Mouse (Mus musculus) kidney, embryonic 14.5 days (tissue): Measurements from ENCODE around the gene Lrsam1. TPM values are rescaled to one million over a fixed set of nuclear protein-coding genes. Genes with fewer than 3 reads are reported as not detected.

Experiments used
- ATAC-seq: fragments of 200-750 bp; cut with Nextera tagmentation; 2 replicates; pipeline ENCODE4 v1.8.0; 2017; ENCODE audit warnings: moderate number of reproducible peaks, mild to moderate bottlenecking, moderate TSS enrichment, moderate library complexity; ENCODE audit not compliant: low FRiP score, low TSS enrichment
- H3K27ac ChIP-seq: fragments of 300-500 bp; sonication (generic); 2 replicates; pipeline ENCODE4 v1.5.1; 2014; ENCODE audit warnings: low read depth, mild to moderate bottlenecking, low read length, moderate library complexity, mixed read lengths
- H3K27me3 ChIP-seq: fragments of 300-500 bp; sonication (generic); 2 replicates; pipeline ENCODE4 v1.6.1; 2014; ENCODE audit warnings: mild to moderate bottlenecking, low read length; ENCODE audit not compliant: control insufficient read depth, insufficient read depth
- H3K36me3 ChIP-seq: fragments of 300-500 bp; sonication (generic); 2 replicates; pipeline ENCODE4 v1.6.1; 2014; ENCODE audit warnings: low read length, mixed read lengths; ENCODE audit not compliant: control insufficient read depth, insufficient read depth
- H3K4me1 ChIP-seq: fragments of 300-500 bp; sonication (generic); 2 replicates; pipeline ENCODE4 v1.6.1; 2014; ENCODE audit warnings: low read length, mixed read lengths; ENCODE audit not compliant: control insufficient read depth, insufficient read depth
- H3K4me2 ChIP-seq: fragments of 300-500 bp; sonication (generic); replicated peaks from 2 replicates; pipeline ENCODE4 v1.6.1; 2014; ENCODE audit warnings: low read depth, mild to moderate bottlenecking, low read length
- H3K4me3 ChIP-seq: fragments of 300-500 bp; sonication (generic); 2 replicates; pipeline ENCODE4 v1.5.1; 2014; ENCODE audit warnings: mild to moderate bottlenecking, low read length
- H3K9ac ChIP-seq: fragments of 300-500 bp; sonication (generic); 2 replicates; pipeline ENCODE4 v1.6.1; 2014; ENCODE audit warnings: low read depth, mild to moderate bottlenecking, low read length, moderate library complexity
- H3K9me3 ChIP-seq: fragments of 300-500 bp; sonication (generic); 2 replicates; pipeline ENCODE4 v1.6.1; 2016; ENCODE audit warnings: low read length; ENCODE audit not compliant: control insufficient read depth
- WGBS: fragments of 180-500 bp; shearing (Covaris S2); extraction: QIAGEN DNeasy Blood & Tissue Kit; methylation state at CpG from one replicate; pipeline ENCODE4 v1.1.7; 2014; 5-methylcytosine and 5-hydroxymethylcytosine counted together
- polyA plus RNA-seq: library from polyadenylated mRNA; unstranded; fragments of >200 nt; fragmentation: Nextera tagmentation; extraction: Ambion mirVana; gene quantifications from 2 replicates; pipeline ENCODE4 v1.2.1, GENCODE M21; 2014

The Lrsam1 gene
- polyA plus RNA-seq, 1 experiment from 2014 or later = 8.8 TPM

- H3K27ac ChIP-seq = no peak overlapping the region
- no peak overlapping the region for H3K4me3 ChIP-seq
- peaks cover 33% of the 10 kb centered on the region for H3K4me1 ChIP-seq
- H3K4me2 ChIP-seq = no peak overlapping the region
- WGBS = 85% methylated on average over 7 of the region's 7 CpGs
- no peak for ATAC-seq
- no peaks in the 10 kb centered on the region for H3K9me3 ChIP-seq
- peaks cover 32% of the 10 kb centered on the region; the same call in 1 of the 2 replicates for H3K36me3 ChIP-seq
- no peaks in the 10 kb centered on the region for H3K27me3 ChIP-seq
- no peak overlapping the region for H3K9ac ChIP-seq
Measured at GRCm38 (mm10) chr2:32911639-32912182, 49.7 kb downstream of the Lrsam1 start.

GRCm38 (mm10) chr2:32908796-32909195, 52.6 kb downstream of the Lrsam1 start:
- ATAC-seq = no peak
- H3K36me3 ChIP-seq = peaks cover 23% of the 10 kb centered on the region; the same call in 1 of the 2 replicates
- H3K27ac ChIP-seq = peak overlapping the region; percentile 87
- peaks cover 30% of the 10 kb centered on the region for H3K4me1 ChIP-seq
- no peak overlapping the region for H3K4me2 ChIP-seq
- H3K27me3 ChIP-seq = no peaks in the 10 kb centered on the region
- H3K9me3 ChIP-seq = no peaks in the 10 kb centered on the region
- no peak overlapping the region for H3K4me3 ChIP-seq
- 46% methylated on average over 11 of the region's 11 CpGs for WGBS
- peak overlapping the region; percentile 44; the same call in 1 of the 2 replicates for H3K9ac ChIP-seq

DNA sequence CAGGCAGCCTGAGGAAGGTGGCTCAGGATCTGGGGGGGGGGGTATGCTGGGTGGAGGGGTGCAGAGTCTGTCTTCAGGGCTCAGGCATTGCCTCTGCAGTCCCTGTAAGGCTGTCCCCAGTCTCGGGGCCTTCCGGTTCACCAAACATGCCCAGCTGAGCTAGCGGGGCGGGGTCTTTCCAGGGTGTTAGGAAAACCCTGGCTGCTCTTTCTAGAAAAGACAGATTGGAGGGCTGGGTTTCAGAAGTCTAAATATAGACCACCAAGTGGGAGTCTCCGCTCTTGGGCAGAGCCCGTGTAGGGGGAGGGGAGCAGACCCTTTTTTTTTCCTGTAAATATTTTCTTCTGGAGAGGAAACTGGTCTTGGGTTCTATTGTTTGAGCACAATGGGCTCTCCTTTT, 53.1 kb downstream of the Lrsam1 start:
- H3K4me2 ChIP-seq = no peak overlapping the region
- H3K27me3 ChIP-seq = no peaks in the 10 kb centered on the region
- H3K36me3 ChIP-seq = peaks cover 23% of the 10 kb centered on the region; the same call in 1 of the 2 replicates
- H3K9me3 ChIP-seq = no peaks in the 10 kb centered on the region
- under 1% methylated on average over 6 of the region's 6 CpGs for WGBS
- peaks cover 30% of the 10 kb centered on the region for H3K4me1 ChIP-seq
- peak overlapping the region; percentile 87 for H3K27ac ChIP-seq
- no peak overlapping the region for H3K9ac ChIP-seq
- ATAC-seq = peak; percentile 73
- H3K4me3 ChIP-seq = no peak overlapping the region

DNA sequence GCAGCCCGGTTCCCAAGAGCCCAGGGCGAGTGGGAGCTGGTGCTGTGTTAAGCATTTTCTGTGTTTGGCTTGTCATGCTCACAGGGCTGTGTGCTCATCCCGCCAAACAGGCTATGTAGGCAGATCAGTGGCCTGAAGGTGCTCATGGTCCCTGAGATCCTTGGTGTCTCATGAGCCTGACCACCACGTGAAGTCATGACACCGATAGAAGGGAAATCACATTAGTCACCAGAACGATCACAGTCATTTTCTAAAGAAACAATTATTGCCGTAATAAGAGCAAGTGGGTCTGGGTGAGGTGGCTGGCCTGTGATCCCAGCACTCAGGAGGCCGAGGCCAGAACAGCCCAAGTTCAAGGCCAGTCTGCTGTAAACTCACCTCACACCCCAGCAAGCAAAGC, 54.0 kb downstream of the Lrsam1 start:
- peak overlapping the region; percentile 87 for H3K27ac ChIP-seq
- no peak overlapping the region for H3K4me3 ChIP-seq
- H3K36me3 ChIP-seq = peaks cover 18% of the 10 kb centered on the region; the same call in 1 of the 2 replicates
- H3K4me2 ChIP-seq = no peak overlapping the region
- no peaks in the 10 kb centered on the region for H3K27me3 ChIP-seq
- H3K9me3 ChIP-seq = no peaks in the 10 kb centered on the region
- H3K9ac ChIP-seq = no peak overlapping the region; the same call in 1 of the 2 replicates
- 49% methylated on average over 8 of the region's 8 CpGs for WGBS
- H3K4me1 ChIP-seq = peaks cover 30% of the 10 kb centered on the region
- ATAC-seq = no peak

DNA sequence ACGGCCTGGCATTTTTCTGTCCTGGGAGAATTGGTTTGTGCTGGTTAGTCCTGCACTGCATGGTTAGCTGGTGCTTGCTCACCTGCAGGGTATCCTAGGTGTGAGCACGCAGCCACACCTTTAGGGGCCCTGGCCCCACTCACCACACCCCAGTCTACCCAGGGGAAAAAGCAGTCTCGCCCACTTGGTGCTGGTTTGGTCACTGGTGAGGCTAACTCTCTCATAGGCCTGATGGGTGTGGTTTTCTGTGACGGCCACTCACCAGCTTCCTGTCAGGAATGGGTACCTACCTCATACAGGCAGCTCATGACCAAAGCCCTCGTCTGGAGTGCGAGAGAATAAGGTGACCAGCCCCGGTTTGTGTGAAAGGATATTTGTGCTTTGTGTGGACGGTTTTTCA, 56.1 kb downstream of the Lrsam1 start:
- H3K27ac ChIP-seq = no peak overlapping the region
- H3K4me1 ChIP-seq = peaks cover 30% of the 10 kb centered on the region
- H3K9ac ChIP-seq = no peak overlapping the region
- no peaks in the 10 kb centered on the region for H3K27me3 ChIP-seq
- no peak for ATAC-seq
- H3K4me3 ChIP-seq = no peak overlapping the region
- no peaks in the 10 kb centered on the region for H3K9me3 ChIP-seq
- 85% methylated on average over 8 of the region's 8 CpGs for WGBS
- peaks cover 2% of the 10 kb centered on the region; the same call in 1 of the 2 replicates for H3K36me3 ChIP-seq
- H3K4me2 ChIP-seq = no peak overlapping the region

DNA sequence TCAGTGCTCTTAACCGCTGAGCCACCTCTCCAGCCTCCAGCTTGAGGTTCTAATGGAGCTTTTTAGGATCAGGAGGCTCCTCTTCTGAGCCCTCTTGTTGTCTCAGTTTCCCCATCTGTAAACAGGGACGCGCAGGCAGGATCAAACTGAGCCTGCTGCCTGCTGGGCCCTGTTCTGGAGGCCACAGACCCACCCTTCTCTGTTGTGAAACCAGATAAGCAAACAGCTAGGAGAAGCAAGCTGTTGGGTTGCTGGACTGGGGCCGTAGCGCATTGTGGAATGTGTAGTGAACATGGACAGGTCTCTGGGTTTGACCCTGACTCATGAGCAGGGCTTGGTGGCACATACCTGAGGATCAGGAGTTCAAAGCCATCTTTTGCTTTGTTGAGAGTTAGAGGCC, 56.8 kb downstream of the Lrsam1 start:
- WGBS = 91% methylated on average over 5 of the region's 5 CpGs
- Histone ChIP-seq H3K27ac (no peak overlapping the region), H3K4me2 (no peak overlapping the region), H3K9ac (no peak overlapping the region), H3K4me3 (no peak overlapping the region), H3K27me3 (no peaks in the 10 kb centered on the region), H3K9me3 (no peaks in the 10 kb centered on the region), H3K4me1 (peaks cover 30% of the 10 kb centered on the region), H3K36me3 (no peaks in the 10 kb centered on the region)
- ATAC-seq = no peak

GRCm38 (mm10) chr2:32903470-32903869, 57.9 kb downstream of the Lrsam1 start:
- Histone ChIP-seq H3K9me3 (no peaks in the 10 kb centered on the region), H3K4me3 (no peak overlapping the region), H3K9ac (no peak overlapping the region), H3K36me3 (no peaks in the 10 kb centered on the region), H3K27ac (no peak overlapping the region), H3K27me3 (no peaks in the 10 kb centered on the region), H3K4me1 (peaks cover 23% of the 10 kb centered on the region), H3K4me2 (no peak overlapping the region)
- no peak for ATAC-seq
- WGBS = 90% methylated on average over 4 of the region's 4 CpGs

GRCm38 (mm10) chr2:32902126-32902525, 59.3 kb downstream of the Lrsam1 start:
- no peak for ATAC-seq
- Histone ChIP-seq H3K4me3 (no peak overlapping the region), H3K4me1 (peaks cover 11% of the 10 kb centered on the region), H3K4me2 (no peak overlapping the region), H3K27me3 (no peaks in the 10 kb centered on the region), H3K9ac (no peak overlapping the region), H3K9me3 (no peaks in the 10 kb centered on the region), H3K27ac (no peak overlapping the region), H3K36me3 (no peaks in the 10 kb centered on the region)
- WGBS = 83% methylated on average over 9 of the region's 9 CpGs

DNA sequence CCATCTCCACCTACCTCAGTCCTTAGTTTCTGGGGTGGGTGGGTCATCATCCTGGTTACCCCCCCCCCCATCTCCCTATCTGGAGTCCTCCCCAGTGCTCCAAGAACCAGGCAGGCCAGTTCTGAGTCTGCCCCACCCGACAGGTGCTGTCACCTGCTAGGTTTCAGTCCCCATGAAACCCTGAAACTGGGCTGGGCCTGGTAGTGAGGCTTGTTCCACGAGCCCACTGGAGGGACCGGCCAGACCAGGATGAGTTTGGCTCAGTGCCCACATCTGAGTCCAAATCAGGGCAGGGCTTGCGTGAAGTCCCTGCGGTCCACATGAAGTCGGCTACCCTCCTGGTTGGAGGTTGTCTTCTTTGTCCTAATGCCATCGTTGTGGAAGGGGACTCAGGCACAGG, 62.4 kb downstream of the Lrsam1 start:
- WGBS = 70% methylated on average over 7 of the region's 7 CpGs
- H3K9me3 ChIP-seq = no peaks in the 10 kb centered on the region
- H3K27ac ChIP-seq = peak overlapping the region; percentile 37; the same call in 1 of the 2 replicates
- H3K4me2 ChIP-seq = no peak overlapping the region
- no peak overlapping the region for H3K9ac ChIP-seq
- H3K4me3 ChIP-seq = no peak overlapping the region
- H3K27me3 ChIP-seq = no peaks in the 10 kb centered on the region
- no peak for ATAC-seq
- peaks cover 13% of the 10 kb centered on the region for H3K4me1 ChIP-seq
- no peaks in the 10 kb centered on the region for H3K36me3 ChIP-seq
